Mouse (Mus musculus) testis, adult 10 weeks (tissue): Measurements from ENCODE around the gene Cyp2g1. TPM values are rescaled to one million over a fixed set of nuclear protein-coding genes. Genes with fewer than 3 reads are reported as not detected.

Source experiments
- polyA plus RNA-seq: library from polyadenylated mRNA; stranded (reverse); fragments of 350-450 nt; fragmentation: Illumina TruSeq; extraction: RNeasy Lipid Tissue Mini Kit (QIAGEN cat#74804); gene quantifications from one replicate; pipeline ENCODE4 v1.2.3, GENCODE M21; 2014; ENCODE audit warnings: low read depth, low replicate concordance

Cyp2g1 gene
- not detected for polyA plus RNA-seq

DNA sequence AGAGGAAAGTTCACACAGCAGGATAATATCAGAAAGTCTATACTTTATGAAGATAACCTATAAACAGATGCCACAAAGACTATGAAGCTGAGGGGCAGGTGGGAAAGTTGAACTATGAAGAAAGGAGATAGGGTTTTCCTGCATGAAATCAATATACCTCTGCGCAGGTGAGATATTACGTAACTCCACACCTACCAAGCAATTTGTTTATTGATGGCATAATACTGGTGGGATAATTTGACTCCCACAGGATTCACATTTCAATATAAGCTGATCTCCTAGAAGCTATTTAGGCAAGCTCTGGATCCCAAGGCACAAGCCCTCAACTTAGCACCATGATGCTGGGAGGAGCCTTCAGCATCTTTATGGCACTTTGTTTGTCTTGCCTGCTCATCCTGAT, at the start of gene Cyp2g1:
TSS of gene Cyp2g1 (plus strand) at position 301 of the 400 bp plus-strand sequence.

DNA sequence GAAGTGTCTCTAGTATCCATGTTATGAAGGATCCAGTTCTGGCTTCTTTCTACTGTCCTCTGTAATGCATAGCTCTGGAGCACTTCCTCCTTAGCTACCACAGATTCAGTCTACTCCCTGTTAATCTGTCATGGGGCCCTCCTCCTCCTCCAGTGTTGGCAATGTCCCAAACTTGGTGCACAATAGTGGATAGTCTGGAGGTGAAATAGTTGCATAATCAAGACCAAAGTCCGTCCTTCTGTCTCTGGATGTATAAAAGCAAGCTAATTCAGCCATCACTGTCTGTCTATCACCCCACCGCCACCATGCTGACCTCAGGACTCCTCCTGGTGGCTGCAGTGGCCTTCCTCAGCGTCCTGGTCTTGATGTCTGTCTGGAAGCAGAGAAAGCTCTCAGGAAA, 26.4 kb downstream of the Cyp2g1 start, which contains the start of gene Cyp2a5:
TSS of gene Cyp2a5 (plus strand) at position 247 of the 400 bp plus-strand sequence.

Other genes starting within 250 kb of the Cyp2g1 start
- 0.43 TPM for gene Vmn1r185, start 190.4 kb upstream of the Cyp2g1 start, polyA plus RNA-seq
- 0.18 TPM for gene Cyp2b23, start 122.5 kb upstream of the Cyp2g1 start, polyA plus RNA-seq
- gene Cyp2b19, start 51.8 kb upstream of the Cyp2g1 start, polyA plus RNA-seq: 1.9 TPM
- not detected for gene Cyp2a5, start 26.4 kb downstream of the Cyp2g1 start, polyA plus RNA-seq
- gene Cyp2a22, start 130.5 kb downstream of the Cyp2g1 start, polyA plus RNA-seq: not detected
- gene Cyp2a12, start 220.2 kb downstream of the Cyp2g1 start, polyA plus RNA-seq: 8.7 TPM